11 mouse cellular contexts compared by ENCODE assay signal in the genomic region with DNA sequence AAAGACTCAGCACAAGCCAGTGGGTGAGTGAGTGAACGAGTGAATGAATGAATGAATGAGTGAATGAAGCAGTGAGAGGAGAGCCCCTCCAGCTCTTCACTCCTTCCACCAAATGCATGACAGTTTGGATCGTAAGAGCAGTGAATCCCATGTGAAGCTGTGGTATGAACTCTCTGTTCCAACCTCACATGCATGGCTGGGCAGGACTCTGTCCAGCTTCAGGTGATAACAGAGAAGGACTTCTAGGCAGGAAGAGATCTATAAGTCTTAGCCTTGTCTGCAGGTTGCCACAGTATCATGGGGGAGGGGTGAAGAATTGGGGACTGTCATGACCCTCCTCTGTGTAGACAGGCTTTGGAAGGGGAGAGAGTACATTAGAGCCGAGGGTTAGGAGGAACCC.
"Had no signal": no experiment of that assay in that cellular context is flagged by ENCODE, and none has a peak within 500 bp of the region (broad histone marks: within the 10 kb centered on the region; RNA-seq: fewer than 3 reads in every experiment).

No protein-coding gene starts in this region.

- H3K27ac ChIP-seq: left cerebral cortex, adult 2 months; liver, embryonic 13.5 days; macrophage; midbrain, embryonic 12.5 days; midbrain, embryonic 15.5 days; neural tube, embryonic 12.5 days; stomach, postnatal 0 days had no signal

- ATAC-seq: midbrain, embryonic 15.5 days had no signal

- H3K4me3 ChIP-seq: left cerebral cortex, adult 2 months; liver, embryonic 13.5 days; midbrain, embryonic 12.5 days; midbrain, embryonic 15.5 days; neural tube, embryonic 12.5 days had no signal

- H3K4me2 ChIP-seq: liver, embryonic 13.5 days; lung, embryonic 14.5 days; midbrain, embryonic 12.5 days; midbrain, embryonic 15.5 days; neural tube, embryonic 12.5 days had no signal

- H3K9me3 ChIP-seq: liver, embryonic 13.5 days; midbrain, embryonic 12.5 days; midbrain, embryonic 15.5 days; neural tube, embryonic 12.5 days had no signal

- H3K9ac ChIP-seq: liver, embryonic 13.5 days; lung, embryonic 14.5 days; midbrain, embryonic 12.5 days; midbrain, embryonic 15.5 days; neural tube, embryonic 12.5 days had no signal

- H3K4me1 ChIP-seq: neural tube, embryonic 12.5 days had no signal

- H3K36me3 ChIP-seq: liver, embryonic 13.5 days; midbrain, embryonic 12.5 days; midbrain, embryonic 15.5 days; neural tube, embryonic 12.5 days had no signal

- DNase-seq: layer of hippocampus, postnatal 36 days; liver, embryonic 13.5 days; lung, embryonic 14.5 days; right cerebral cortex, postnatal 4 days; thymus, adult 2 months had no signal

- H3K27me3 ChIP-seq: midbrain, embryonic 15.5 days; neural tube, embryonic 12.5 days had no signal
